Mouse (Mus musculus): ENCODE measurements at regions not wholly inside any gene's neighbourhood (a gene's known extent, or its start where the extent isn't known, plus 50 kb on each side); places are given as distances from the start of the nearest gene placed in this dataset.

- no peak for TF ChIP-seq CTCF (IDR thresholded peaks at IDR 0.05; ENCODE audit: insufficient read depth, low read length)
- TF ChIP-seq POLR2A (IDR thresholded peaks at IDR 0.05; ENCODE audit: borderline replicate concordance, extremely low read depth, low read depth, low read length), result no peak
These were observed 133.3 kb upstream of the Max start for GRCm38 (mm10) chr12:77094999-77095915.
